Mouse (Mus musculus) Muller cell, postnatal 12 days (primary cell): ENCODE data around the gene Mpp2.

Experiments
- DNase-seq: peaks from one replicate; pipeline ENCODE4 v3.0.0-alpha.2; 2015; ENCODE audit errors: inconsistent ontology term

Mpp2 gene

GRCm38 (mm10) chr11:102010140-102010539, 78.2 kb downstream of the Mpp2 start:
- peak; percentile 19 for DNase-seq

- DNase-seq: no peak
Measured at GRCm38 (mm10) chr11:102008954-102009637, 79.2 kb downstream of the Mpp2 start.

- no peak for DNase-seq
Measured at GRCm38 (mm10) chr11:102008372-102008771, 79.9 kb downstream of the Mpp2 start.
